Mouse (Mus musculus) hindbrain, postnatal 0 days (tissue): Measurements from ENCODE around the gene Vmn2r75. TPM values are rescaled to one million over a fixed set of nuclear protein-coding genes. Genes with fewer than 3 reads are reported as not detected.
A peak's percentile ranks its signal among the peaks of the same experiment; 100 is the strongest.
"Not testable (repeated sequence)": the region's sequence is repeated elsewhere in the genome, so short reads cannot be mapped to it uniquely, and the experiment has no call there.

Experiments used
- ATAC-seq: fragments of 200-750 bp; cut with Nextera tagmentation; 2 replicates; pipeline ENCODE4 v1.8.0; 2017; ENCODE audit warnings: mild to moderate bottlenecking, moderate TSS enrichment, moderate library complexity
- DNase-seq: peaks from one replicate; pipeline ENCODE4 v3.0.0-alpha.2; 2015; ENCODE audit warnings: low spot score
- H3K27ac ChIP-seq: fragments of 300-500 bp; sonication (generic); 2 replicates; pipeline ENCODE4 v1.5.1; 2014; ENCODE audit warnings: mild to moderate bottlenecking
- H3K27me3 ChIP-seq: fragments of 300-500 bp; sonication (generic); 2 replicates; pipeline ENCODE4 v1.6.1; 2014; ENCODE audit warnings: low read length, mixed read lengths; ENCODE audit not compliant: insufficient read depth
- H3K36me3 ChIP-seq: fragments of 300-500 bp; sonication (generic); 2 replicates; pipeline ENCODE4 v1.6.1; 2014; ENCODE audit warnings: low read length, mixed read lengths; ENCODE audit not compliant: insufficient read depth
- H3K4me1 ChIP-seq: fragments of 300-500 bp; sonication (generic); 2 replicates; pipeline ENCODE4 v1.6.1; 2014; ENCODE audit warnings: antibody characterized with exemption, low read length, mixed read lengths; ENCODE audit not compliant: insufficient read depth
- H3K4me2 ChIP-seq: fragments of 300-500 bp; sonication (generic); 2 replicates; pipeline ENCODE4 v1.6.1; 2014; ENCODE audit warnings: low read depth, mild to moderate bottlenecking, low read length, moderate library complexity, mixed read lengths
- H3K4me3 ChIP-seq: fragments of 300-500 bp; sonication (generic); 2 replicates; pipeline ENCODE4 v1.5.1; 2014; ENCODE audit warnings: low read length
- H3K9ac ChIP-seq: fragments of 300-500 bp; sonication (generic); replicated peaks from 2 replicates; pipeline ENCODE4 v1.6.1; 2014; ENCODE audit warnings: mild to moderate bottlenecking, low read length, moderate library complexity, mixed read lengths
- H3K9me3 ChIP-seq: fragments of 300-500 bp; sonication (generic); 2 replicates; pipeline ENCODE4 v1.6.1; 2016; ENCODE audit warnings: low read length, mixed read lengths
- CTCF ChIP-seq: IDR thresholded peaks from 2 replicates; pipeline ENCODE4 v1.5.1; 2016; ENCODE audit warnings: antibody characterized with exemption, control low read depth, low read depth
- WGBS: fragments of 180-500 bp; shearing (Covaris S2); extraction: QIAGEN DNeasy Blood & Tissue Kit; methylation state at CpG from one replicate; pipeline ENCODE4 v1.1.7; 2014; 5-methylcytosine and 5-hydroxymethylcytosine counted together
- polyA plus RNA-seq: library from polyadenylated mRNA; unstranded; fragments of >200 nt; fragmentation: Nextera tagmentation; extraction: Ambion mirVana; gene quantifications from 2 replicates; pipeline ENCODE4 v1.2.1, GENCODE M21; 2015
- total RNA-seq: library from RNA; depleted of rRNA; stranded (reverse); fragments of >200 nt; gene quantifications from 2 replicates; pipeline ENCODE4 v1.2.3, GENCODE M21; 2014; rRNA removed

The Vmn2r75 gene
- total RNA-seq (not detected in 2 replicates), polyA plus RNA-seq (not detected in 2 replicates)

GRCm38 (mm10) chr7:86171678-86172077, at the start of gene Vmn2r75:
TSS of gene Vmn2r75 (minus strand) at chr7:86171778.
- H3K9ac ChIP-seq, ATAC-seq, H3K36me3 ChIP-seq, H3K4me3 ChIP-seq, H3K27ac ChIP-seq, H3K4me2 ChIP-seq, H3K27me3 ChIP-seq, H3K4me1 ChIP-seq, H3K9me3 ChIP-seq, DNase-seq: not testable (repeated sequence)
- WGBS, result 63% methylated on average over 1 of the region's 1 CpGs

GRCm38 (mm10) chr7:86211345-86211744, 39.8 kb upstream of the Vmn2r75 start:
- Histone ChIP-seq H3K4me2 (no peak overlapping the region), H3K4me1 (no peaks in the 10 kb centered on the region), H3K9me3 (0 out of 2 replicates have a peak, but pooled peaks cover 2% of the 10 kb centered on the region), H3K27ac (no peak overlapping the region), H3K36me3 (no peaks in the 10 kb centered on the region), H3K9ac (no peak overlapping the region), H3K27me3 (no peaks in the 10 kb centered on the region), H3K4me3 (no peak overlapping the region)
- TF ChIP-seq CTCF, result peak; percentile 63
- DNase-seq, result peak; percentile 48
- no peak for ATAC-seq

Other genes with a start within 250 kb of the Vmn2r75 start
- gene Vmn2r74, start 210.1 kb downstream of the Vmn2r75 start, total RNA-seq, result not detected in 2 replicates
- gene Vmn2r74, start 210.1 kb downstream of the Vmn2r75 start, polyA plus RNA-seq, result not detected in 2 replicates
- gene Vmn2r76, start 74.5 kb upstream of the Vmn2r75 start, total RNA-seq, result not detected in 2 replicates
- gene Vmn2r76, start 74.5 kb upstream of the Vmn2r75 start, polyA plus RNA-seq, result not detected in 2 replicates
- gene Olfr310, start 105.4 kb upstream of the Vmn2r75 start, total RNA-seq, result not detected in 2 replicates
- not detected in 2 replicates for gene Olfr310, start 105.4 kb upstream of the Vmn2r75 start, polyA plus RNA-seq
- not detected in 2 replicates for gene Olfr309, start 141.9 kb upstream of the Vmn2r75 start, total RNA-seq
- gene Olfr309, start 141.9 kb upstream of the Vmn2r75 start, polyA plus RNA-seq, result not detected in 2 replicates
- gene Olfr308, start 153.9 kb upstream of the Vmn2r75 start, total RNA-seq, result not detected in 2 replicates
- not detected in 2 replicates for gene Olfr308, start 153.9 kb upstream of the Vmn2r75 start, polyA plus RNA-seq
- gene Olfr307, start 165.8 kb upstream of the Vmn2r75 start, total RNA-seq, result not detected in 2 replicates
- gene Olfr307, start 165.8 kb upstream of the Vmn2r75 start, polyA plus RNA-seq, result not detected in 2 replicates
- not detected in 2 replicates for gene Olfr305, start 195.2 kb upstream of the Vmn2r75 start, total RNA-seq
- not detected in 2 replicates for gene Olfr305, start 195.2 kb upstream of the Vmn2r75 start, polyA plus RNA-seq
- gene Olfr304, start 214.9 kb upstream of the Vmn2r75 start, total RNA-seq, result not detected in 2 replicates
- gene Olfr304, start 214.9 kb upstream of the Vmn2r75 start, polyA plus RNA-seq, result not detected in 2 replicates
- not detected in 2 replicates for gene Olfr303, start 226.0 kb upstream of the Vmn2r75 start, total RNA-seq
- not detected in 2 replicates for gene Olfr303, start 226.0 kb upstream of the Vmn2r75 start, polyA plus RNA-seq
- not detected in 2 replicates for gene Olfr301, start 232.1 kb upstream of the Vmn2r75 start, total RNA-seq
- gene Olfr301, start 232.1 kb upstream of the Vmn2r75 start, polyA plus RNA-seq, result not detected in 2 replicates